27 mouse cellular contexts compared by ENCODE assay signal in genomic region chr15:86962921-86963320, GRCm38 (mm10).
DNase-seq lines count a peak whose midpoint lies in the region; ATAC-seq and TF ChIP-seq lines count a peak whose summit lies in the region.
"Had no signal": no experiment of that assay in that cellular context is flagged by ENCODE, and none has a peak within 500 bp of the region (broad histone marks: within the 10 kb centered on the region; RNA-seq: fewer than 3 reads in every experiment).

No protein-coding gene starts in this region.

- DNase-seq in cerebellum, adult 2 months: peak; percentile 16 to 34
- no peak for DNase-seq in layer of hippocampus, adult 2 months (ENCODE audit: low spot score in 2 of 2)
- DNase-seq in layer of hippocampus, adult 9-10 months (ENCODE audit: low spot score): no peak
- peak; percentile 70 for DNase-seq in brain, embryonic 14.5 days (ENCODE audit: low read depth)
- DNase-seq in cerebellum, postnatal 14 days: peak; percentile 54 to 58
- no peak for DNase-seq in right cerebral cortex, postnatal 10 days (ENCODE audit: low spot score in 2 of 2)
- no peak for DNase-seq in adrenal gland, adult (ENCODE audit: inconsistent age in 2 of 2, low spot score in 1 of 2)
- DNase-seq: adrenal gland, postnatal 14 days; embryo, embryonic 11 days; gastrocnemius, postnatal 10 days; heart, postnatal 10 days; kidney, adult 11 months; kidney, postnatal 36 days; layer of hippocampus, adult 9-11 months; lung, postnatal 36 days; right cerebral cortex, postnatal 4 days; thymus, adult 18-20 months; thymus, postnatal 25 days had no signal

- H3K27ac ChIP-seq in cerebellum, adult 2 months (ENCODE audit: insufficient read depth, low read length): 0 out of 2 replicates have a peak overlapping the region, but pooled peaks have one; percentile 11
- 0 out of 2 replicates have a peak overlapping the region, but pooled peaks have one; percentile 59 for H3K27ac ChIP-seq in layer of hippocampus, adult 2 months
- H3K27ac ChIP-seq: embryonic facial prominence, embryonic 12.5 days; heart, embryonic 13.5 days; hindbrain, embryonic 14.5 days; kidney, embryonic 15.5 days; limb, embryonic 13.5 days; stomach, postnatal 0 days had no signal

- no peak for ATAC-seq in cerebellum, adult (ENCODE audit: insufficient number of reproducible peaks, low FRiP score, low TSS enrichment)
- ATAC-seq: inflammation-experienced regulatory T-cells, adult 6 months; Patski had no signal

- H3K4me3 ChIP-seq in cerebellum, adult 2 months (replicated peaks; ENCODE audit: insufficient read depth, low read depth, low read length): no peak overlapping the region
- H3K4me3 ChIP-seq in layer of hippocampus, adult 2 months: no peak overlapping the region
- H3K4me3 ChIP-seq: embryonic facial prominence, embryonic 12.5 days; heart, embryonic 13.5 days; kidney, embryonic 15.5 days; limb, embryonic 13.5 days had no signal

- 18% methylated on average over 2 of the region's 2 CpGs for WGBS in cerebellum, adult 2 months

- TF ChIP-seq CTCF in cerebellum, adult 2 months (IDR thresholded peaks at IDR 0.05; ENCODE audit: borderline replicate concordance, insufficient read depth, low read depth, low read length): no peak
- TF ChIP-seq CTCF in layer of hippocampus, adult 2 months (conservative IDR thresholded peaks at IDR 0.05): no peak
- no peak for TF ChIP-seq CTCF in brain, embryonic 14.5 days (IDR thresholded peaks at IDR 0.05; ENCODE audit: borderline replicate concordance, extremely low read depth, insufficient read depth, insufficient read length)

- no peak for TF ChIP-seq POLR2A in cerebellum, adult 2 months (IDR thresholded peaks at IDR 0.05; ENCODE audit: borderline replicate concordance, insufficient read depth, low read length)
- TF ChIP-seq POLR2A in brain, embryonic 14.5 days (IDR thresholded peaks at IDR 0.05; ENCODE audit: borderline replicate concordance, extremely low read depth, insufficient read depth, insufficient read length, poor library complexity, severe bottlenecking): no peak

- H3K27me3 ChIP-seq in cerebellum, adult 2 months (ENCODE audit: control insufficient read depth, insufficient read depth, low read length): no peaks in the 10 kb centered on the region
- H3K27me3 ChIP-seq: embryonic facial prominence, embryonic 12.5 days; heart, embryonic 13.5 days; kidney, embryonic 15.5 days; limb, embryonic 13.5 days; Patski had no signal

- H3K4me1 ChIP-seq in cerebellum, adult 2 months (ENCODE audit: control insufficient read depth, insufficient read depth, low read length): no peaks in the 10 kb centered on the region
- H3K4me1 ChIP-seq: embryonic facial prominence, embryonic 12.5 days; heart, embryonic 13.5 days; kidney, embryonic 15.5 days; limb, embryonic 13.5 days had no signal

Comparison
In these comparisons a context has a peak if more than half of its experiments do, and no peak if none do; other contexts are left out.
1. DNase-seq: peak in cerebellum, adult 2 months (2 of 2), brain, embryonic 14.5 days (single experiment) and cerebellum, postnatal 14 days (2 of 2); none in layer of hippocampus, adult 2 months (0 of 2), layer of hippocampus, adult 9-10 months (single experiment), right cerebral cortex, postnatal 10 days (0 of 2) and adrenal gland, adult (0 of 2).